Mouse (Mus musculus): Measurements from ENCODE around the gene Plscr5.

Gene Plscr5

GRCm38 (mm10) chr9:92226127-92226655 lies 33.5 kb downstream of the Plscr5 start:
- DNase-seq (ENCODE audit: extremely low read depth, low read depth, low spot score) = no peak

GRCm38 (mm10) chr9:92226795-92227194 lies 34.1 kb downstream of the Plscr5 start:
- DNase-seq (ENCODE audit: extremely low read depth, low read depth, low spot score) = no peak

DNA sequence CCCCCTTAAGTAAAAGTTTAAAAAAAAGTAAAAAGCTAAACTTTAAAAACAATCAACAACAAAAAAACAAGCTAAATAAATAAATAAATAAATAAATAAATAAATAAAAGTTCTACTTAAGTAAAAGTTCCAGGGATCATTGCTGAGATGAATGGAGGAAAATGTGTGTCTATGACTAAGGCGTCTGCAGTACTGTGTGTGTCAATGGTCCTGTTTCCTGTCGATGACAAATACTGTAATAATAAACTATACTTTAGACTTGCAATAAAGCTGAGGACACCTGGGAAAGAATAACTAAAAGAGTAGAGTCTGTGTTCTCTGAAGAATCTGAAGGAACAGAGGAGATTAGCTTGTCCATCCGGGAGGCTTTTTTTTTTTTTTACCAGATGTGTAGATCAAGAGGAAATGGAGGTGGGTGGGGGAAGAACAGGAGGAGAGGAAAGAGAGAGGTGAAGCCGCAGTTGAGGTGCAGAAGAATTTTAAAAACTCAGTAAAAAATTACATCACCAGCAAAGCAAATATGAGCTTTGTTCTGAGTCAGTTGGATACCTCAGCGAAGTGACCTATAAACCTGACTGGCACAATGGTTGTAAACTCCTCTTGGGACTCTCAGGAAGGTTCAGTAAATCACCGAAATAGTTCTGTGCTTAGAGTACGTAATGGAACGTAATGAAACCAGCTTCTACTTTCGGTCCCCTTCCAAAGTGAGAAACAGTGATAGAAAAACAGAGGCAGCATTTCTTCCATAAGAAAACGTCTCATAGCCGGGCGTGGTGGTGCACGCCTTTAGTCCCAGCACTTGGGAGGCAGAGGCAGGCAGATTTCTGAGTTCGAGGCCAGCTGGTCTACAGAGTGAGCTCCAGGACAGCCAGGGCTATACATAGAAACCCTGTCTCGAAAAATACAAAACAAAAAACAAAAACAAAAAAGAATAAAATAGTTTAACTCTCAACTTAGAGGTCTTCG lies 36.4 kb downstream of the Plscr5 start:
- no peak for DNase-seq (ENCODE audit: extremely low read depth, low read depth, low spot score)

GRCm38 (mm10) chr9:92229833-92230205 lies 37.1 kb downstream of the Plscr5 start:
- no peak for DNase-seq (ENCODE audit: extremely low read depth, low read depth, low spot score)

DNA sequence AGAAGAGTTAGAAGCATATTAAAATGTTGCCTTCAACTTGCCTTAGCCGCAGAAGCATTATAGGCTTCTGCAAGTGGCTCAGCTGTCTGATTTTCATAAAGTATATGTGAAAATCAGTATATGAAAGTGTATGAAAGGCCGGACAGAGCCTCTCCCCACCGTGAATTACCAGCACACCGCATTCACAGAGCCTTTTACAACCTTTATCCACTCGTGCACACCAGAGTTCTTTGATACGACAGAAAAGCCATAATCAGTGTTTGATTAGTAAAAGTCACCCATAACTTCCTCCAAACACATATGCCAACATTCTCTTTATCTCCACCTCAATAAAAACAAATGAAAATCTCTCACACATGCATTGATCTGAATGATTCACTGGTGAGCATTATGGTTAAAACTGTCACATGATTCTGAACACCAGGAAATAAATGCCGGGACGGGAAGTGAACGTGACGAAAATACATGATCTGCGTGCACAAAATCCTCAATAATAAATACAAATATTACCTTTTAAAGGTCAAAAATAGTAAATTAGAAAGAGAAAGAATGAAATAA lies 42.2 kb downstream of the Plscr5 start:
- DNase-seq (ENCODE audit: extremely low read depth, low read depth, low spot score) = no peak

- DNase-seq (ENCODE audit: extremely low read depth, low read depth, low spot score) = no peak
Measured at GRCm38 (mm10) chr9:92248773-92249446, 56.2 kb downstream of the Plscr5 start.

GRCm38 (mm10) chr9:92249447-92249852 lies 56.7 kb downstream of the Plscr5 start, which contains the start of gene Plscr1:
TSS of gene Plscr1 (plus strand) at chr9:92249750.
- DNase-seq (ENCODE audit: extremely low read depth, low read depth, low spot score) = no peak

GRCm38 (mm10) chr9:92249987-92250772 lies 57.4 kb downstream of the Plscr5 start:
- DNase-seq (ENCODE audit: extremely low read depth, low read depth, low spot score) = no peak

DNA sequence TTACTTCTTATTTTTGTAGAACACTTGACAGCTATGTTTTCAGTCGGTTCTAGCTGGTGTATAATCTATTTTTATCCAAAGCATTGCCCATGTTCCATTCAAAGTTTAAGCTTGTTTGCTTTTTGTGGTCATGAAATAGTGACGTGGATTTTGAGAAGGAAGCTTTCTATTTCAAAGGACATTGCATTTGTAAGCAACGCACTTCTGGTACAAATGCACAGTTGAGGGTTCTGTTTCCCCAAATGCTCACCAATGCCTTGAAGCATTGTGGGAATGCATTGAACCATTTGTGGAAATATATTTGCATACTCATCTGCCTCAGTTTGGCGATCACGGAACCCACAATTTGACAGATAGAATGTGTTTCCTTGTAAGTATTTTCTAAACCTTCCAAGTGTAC lies 60.0 kb downstream of the Plscr5 start:
- DNase-seq (ENCODE audit: extremely low read depth, low read depth, low spot score) = no peak

DNA sequence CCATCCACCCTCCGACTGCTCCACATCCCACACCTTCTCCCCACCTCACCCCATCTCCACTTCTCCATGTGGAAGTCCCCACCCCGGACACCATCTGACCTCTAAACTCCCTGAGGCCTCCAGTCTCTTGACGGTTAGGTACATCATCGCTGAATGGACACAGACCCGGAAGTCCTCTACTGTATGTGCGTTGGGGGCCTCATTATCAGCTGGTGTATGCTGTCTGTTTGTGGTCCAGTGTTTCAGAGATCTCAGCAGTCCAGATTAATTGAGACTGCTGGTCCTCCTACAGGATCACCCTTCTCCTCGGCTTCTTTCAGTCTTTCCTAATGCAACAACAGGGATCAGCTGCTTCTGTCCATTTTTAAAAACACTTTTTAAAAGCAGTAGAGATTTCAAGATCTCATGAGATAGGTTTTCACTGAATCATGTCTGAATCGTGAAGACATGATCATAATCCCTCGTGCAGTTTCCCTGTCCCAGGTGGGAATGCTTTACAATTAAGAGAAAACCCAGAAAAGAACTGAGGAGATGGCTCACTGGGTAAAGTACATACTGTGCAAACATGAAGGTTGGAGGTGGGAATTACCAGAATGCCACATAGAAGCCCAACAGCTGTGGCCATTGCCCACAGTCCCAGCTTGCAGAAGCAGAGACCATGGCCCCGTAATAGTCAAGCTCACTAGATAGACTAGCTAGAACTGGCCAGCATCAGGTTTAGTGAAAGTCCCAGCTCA lies 61.0 kb downstream of the Plscr5 start:
- no peak for DNase-seq (ENCODE audit: extremely low read depth, low read depth, low spot score)
